Mouse (Mus musculus) gastrocnemius, postnatal 25 days (tissue): ENCODE measurements around the gene Slk. TPM values are rescaled to one million over a fixed set of nuclear protein-coding genes. Genes with fewer than 3 reads are reported as not detected.

ENCODE experiments used
- DNase-seq: peaks from one replicate; pipeline ENCODE4 v3.0.0; 2022
- total RNA-seq, 2 experiments: library from RNA; stranded (reverse); gene quantifications; 1 replicate in 1 of 2; 2 replicates in 1 of 2; pipeline ENCODE4 v1.2.3; 2021

Slk gene
- total RNA-seq, 2 experiments from 2014 or later, result 25.0 to 27.9 TPM

- no peak for DNase-seq
Observed at GRCm38 (mm10) chr19:47652255-47652654, 72.8 kb downstream of the Slk start.

DNA sequence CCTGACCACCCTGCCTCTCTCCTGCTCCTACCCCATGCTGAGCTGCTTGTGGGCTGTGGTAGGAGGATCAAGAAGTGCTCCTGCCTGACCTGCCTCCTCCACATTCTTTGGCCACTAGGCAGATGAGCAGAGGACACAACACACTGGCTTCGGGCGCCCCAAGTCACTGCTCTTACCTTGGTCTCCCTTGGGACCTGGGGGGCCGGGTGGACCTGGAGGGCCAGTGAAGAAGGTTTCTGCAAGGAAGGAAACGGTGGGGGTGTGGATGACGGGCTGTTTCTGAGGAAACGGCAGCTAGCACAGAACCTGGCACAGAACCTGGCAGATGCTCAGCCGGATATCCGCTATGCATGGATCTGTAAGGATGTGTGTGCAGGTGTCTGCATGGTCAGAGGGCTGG, 73.7 kb downstream of the Slk start:
- DNase-seq, result no peak

DNA sequence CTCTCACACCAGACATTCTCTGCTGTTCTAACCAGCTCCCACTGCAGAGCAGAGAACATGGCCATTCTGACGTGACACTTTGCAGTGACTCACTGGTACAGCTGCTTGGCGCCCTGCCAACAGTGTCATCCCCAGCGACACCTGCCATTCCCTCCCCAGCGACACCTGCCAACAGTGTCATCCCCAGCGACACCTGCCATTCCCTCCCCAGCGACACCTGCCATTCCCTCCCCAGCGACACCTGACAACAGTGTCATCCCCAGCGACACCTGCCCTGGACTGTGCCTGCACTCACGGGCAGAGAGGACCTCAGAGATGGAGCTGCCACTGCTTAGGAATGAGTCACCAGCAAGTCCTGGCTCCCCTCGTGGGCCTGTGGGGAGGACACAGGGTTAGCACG, 75.4 kb downstream of the Slk start:
- DNase-seq, result no peak

- peak; percentile 55 for DNase-seq
Observed at GRCm38 (mm10) chr19:47658914-47659535, 79.5 kb downstream of the Slk start.

- no peak for DNase-seq
Observed at GRCm38 (mm10) chr19:47659765-47660408, 80.4 kb downstream of the Slk start.

DNA sequence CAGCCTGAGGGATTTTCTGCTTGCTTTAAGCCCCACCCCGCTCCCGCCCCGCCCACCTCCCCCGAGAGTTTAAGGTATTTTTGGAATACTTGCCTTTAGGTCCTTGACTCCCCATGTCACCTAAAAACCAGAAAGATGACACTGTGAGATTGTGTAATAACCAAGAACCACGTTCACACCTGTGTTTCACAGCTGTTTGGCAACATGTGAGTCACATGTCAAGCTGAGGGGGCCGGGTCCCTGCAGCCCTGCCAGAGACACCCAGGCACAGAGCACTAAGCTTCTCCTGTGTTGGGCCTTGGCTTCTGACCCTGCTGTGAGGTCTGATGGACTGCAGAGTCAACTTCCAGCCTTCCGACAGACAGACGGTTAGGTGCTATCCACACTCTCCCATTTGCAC, 88.1 kb downstream of the Slk start:
- no peak for DNase-seq

DNA sequence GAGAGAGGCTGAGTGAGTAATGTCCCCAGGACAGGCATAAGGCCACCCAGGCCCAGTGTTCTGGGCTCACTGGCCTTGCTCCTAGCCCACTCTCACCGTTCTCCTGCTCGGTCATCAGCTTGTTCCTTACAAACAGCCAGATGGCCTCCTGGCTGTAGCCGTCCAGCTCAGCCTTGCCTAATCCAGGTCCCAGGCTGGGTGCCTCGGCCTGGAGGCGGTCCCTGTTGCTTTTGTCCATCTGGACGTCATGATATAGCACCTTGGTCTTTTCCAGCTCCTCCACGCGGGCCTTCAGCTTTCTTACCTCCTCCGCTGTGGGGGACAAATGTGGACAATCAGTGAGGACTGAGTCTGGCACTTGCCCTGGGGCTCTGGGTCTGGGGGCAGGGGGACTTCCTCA, 88.9 kb downstream of the Slk start:
- DNase-seq, result no peak

GRCm38 (mm10) chr19:47674419-47674818, 94.9 kb downstream of the Slk start:
- DNase-seq, result no peak

- DNase-seq, result no peak
Observed at GRCm38 (mm10) chr19:47678675-47679074, 99.2 kb downstream of the Slk start.

- DNase-seq, result no peak
Observed at GRCm38 (mm10) chr19:47689592-47689991, 110.1 kb downstream of the Slk start.

DNA sequence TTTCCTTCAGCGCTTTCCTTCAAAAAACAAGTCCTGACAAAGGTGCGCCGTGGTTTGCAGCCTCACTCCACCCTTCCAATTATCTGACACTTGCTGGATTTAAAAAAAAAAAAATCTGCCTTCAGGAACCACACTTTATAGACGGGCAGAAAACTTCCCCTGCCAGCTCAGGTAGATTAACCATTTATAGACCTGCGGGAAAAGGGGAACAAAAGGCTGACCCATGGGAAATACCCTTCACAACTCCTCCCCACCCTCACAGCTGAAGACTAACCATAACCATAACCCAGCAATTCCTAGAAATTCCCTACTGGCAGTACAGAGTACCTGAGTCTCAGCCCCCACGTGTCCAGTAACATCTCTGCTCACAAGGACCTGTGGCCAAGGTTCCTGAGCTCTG, 112.5 kb downstream of the Slk start, which contains the start of gene Col17a1:
TSS of gene Col17a1 (minus strand) at position 101 of the 400 bp plus-strand sequence.
- no peak for DNase-seq

Other genes starting within 250 kb of the Slk start
- gene Sh3pxd2a, start 115.3 kb upstream of the Slk start, total RNA-seq, result 10 to 100 TPM; 37.8 to 46.3 TPM
- 1 to 10 TPM; 5.8 to 6.0 TPM for gene Stn1, start 42.2 kb upstream of the Slk start, total RNA-seq
- under 1 TPM; 0.13 TPM for gene Col17a1, start 112.4 kb downstream of the Slk start, total RNA-seq
- gene Sfr1, start 152.0 kb downstream of the Slk start, total RNA-seq, result 10 to 100 TPM; 73.9 to 74.9 TPM